Mouse (Mus musculus): Measurements from ENCODE around the gene Gm45713.
A peak's percentile ranks its signal among the peaks of the same experiment; 100 is the strongest.
"Not testable (repeated sequence)": the region's sequence is repeated elsewhere in the genome, so short reads cannot be mapped to it uniquely, and the experiment has no call there.

Gene Gm45713

DNA sequence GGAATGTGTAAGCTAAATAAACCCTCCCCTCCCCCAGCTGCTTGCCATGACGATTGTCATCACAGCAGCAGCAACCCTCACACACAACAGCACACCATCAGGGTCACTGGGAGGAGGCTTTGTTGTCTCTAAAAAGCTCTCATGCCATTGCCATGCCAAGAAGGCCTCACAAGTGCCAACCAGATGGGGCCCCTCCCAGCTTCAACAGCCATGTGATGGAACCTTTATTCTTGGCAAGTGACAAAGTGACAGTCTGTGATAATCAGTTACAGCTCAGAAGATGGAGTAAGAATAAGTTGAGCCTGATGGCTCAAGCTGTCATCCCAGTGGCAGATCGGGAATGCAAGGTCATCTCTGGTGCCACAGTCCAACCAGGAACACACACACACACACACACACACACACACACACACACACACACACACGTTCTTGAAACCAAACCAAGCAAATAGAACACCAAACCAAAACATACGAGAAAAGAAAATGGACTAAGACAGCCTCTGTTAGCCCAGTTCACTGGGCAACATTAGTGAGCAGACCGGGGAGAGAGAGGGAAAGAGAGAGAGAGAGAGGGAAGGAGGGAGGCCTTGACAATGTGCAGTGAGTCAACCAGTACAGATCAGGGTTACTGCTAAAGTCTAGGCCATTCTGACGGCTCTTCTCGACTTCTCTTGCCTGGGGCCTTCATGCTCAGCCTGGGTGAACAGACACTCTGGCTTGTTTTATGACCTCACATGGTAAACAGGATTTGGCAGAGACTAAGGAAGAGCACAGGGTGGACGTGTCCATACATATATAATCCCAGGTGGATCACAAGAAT lies 4.1 kb upstream of the Gm45713 start:
- no peak for DNase-seq

DNA sequence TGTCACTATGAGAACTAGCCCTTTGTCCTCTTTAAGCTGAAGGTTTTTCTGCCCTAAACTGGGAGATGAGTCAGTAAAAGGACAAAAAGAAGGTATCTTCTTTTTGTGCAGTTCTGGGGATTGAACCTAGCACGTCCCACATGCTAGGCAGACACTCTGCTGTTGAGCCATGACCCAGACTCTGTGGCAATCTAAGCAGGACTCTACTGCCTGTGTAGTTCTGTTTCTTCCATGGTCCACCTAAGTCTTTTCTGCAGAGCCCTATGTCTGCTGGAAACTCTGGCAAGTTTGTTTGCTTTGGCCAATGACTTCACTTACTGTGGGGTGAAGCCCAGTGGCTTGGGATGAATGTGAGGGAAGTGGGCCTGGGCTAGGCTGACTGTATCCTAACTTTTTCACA lies 2.4 kb upstream of the Gm45713 start:
- no peak for DNase-seq

DNA sequence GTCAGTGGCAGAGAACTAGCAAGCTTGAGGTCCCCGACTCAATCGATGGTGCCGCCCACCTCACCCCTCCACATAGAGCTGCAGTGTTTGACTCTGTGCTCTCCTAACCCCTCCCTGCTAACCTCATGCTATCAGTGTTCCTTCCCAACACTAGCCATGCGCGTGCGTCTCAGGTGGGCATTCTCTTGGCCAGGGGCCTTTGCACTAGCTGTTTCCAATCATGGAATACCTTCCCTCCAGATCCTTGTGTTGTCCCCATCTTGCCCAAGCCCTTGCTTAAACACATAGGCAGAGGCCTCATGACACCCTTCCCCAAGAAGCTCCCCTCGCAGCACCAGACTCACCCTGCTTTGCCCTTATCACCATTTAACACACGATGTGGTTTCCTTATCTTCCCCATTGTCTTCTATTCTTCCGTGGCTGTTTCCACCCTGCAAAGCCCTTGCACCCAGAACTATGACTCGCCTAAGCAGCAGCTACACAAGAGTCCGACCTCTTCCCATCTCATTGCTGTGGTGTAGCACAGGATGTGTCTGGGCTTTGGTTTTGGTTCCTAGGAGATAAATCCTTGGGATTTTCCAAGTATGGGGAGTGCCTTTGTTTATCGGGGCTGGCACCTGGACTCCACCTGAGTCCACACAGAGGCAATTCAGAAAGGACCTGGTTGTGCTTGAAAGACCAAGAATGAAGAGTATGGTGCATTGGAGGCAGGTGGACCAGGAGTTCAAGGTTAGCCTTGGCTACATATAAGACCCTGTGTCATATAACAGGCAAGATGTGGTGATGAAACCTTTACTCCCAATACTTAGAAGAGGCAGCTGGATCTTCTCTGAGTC lies 1.4 kb upstream of the Gm45713 start:
- peak; percentile 57 for DNase-seq

DNA sequence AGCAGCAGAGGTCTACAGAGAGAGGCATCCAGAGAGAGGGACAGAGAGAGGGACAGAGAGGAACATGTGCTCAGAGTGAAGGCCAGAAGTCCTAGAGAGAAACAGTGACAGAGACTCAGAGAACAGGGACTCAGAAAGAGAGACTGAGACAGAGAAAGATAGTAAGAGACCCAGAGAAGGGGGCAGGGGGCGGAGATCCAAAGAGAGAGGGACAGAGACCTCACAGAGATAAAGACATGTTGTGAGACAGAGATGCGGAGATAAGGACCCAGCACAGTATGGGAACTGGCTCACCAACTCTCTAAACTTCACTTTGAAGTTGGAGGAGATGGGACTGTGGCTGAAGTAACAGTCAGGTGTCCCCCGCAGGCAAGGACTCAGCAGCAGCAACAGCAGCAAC lies 661 bp downstream of the Gm45713 start:
- DNase-seq, result no peak

DNA sequence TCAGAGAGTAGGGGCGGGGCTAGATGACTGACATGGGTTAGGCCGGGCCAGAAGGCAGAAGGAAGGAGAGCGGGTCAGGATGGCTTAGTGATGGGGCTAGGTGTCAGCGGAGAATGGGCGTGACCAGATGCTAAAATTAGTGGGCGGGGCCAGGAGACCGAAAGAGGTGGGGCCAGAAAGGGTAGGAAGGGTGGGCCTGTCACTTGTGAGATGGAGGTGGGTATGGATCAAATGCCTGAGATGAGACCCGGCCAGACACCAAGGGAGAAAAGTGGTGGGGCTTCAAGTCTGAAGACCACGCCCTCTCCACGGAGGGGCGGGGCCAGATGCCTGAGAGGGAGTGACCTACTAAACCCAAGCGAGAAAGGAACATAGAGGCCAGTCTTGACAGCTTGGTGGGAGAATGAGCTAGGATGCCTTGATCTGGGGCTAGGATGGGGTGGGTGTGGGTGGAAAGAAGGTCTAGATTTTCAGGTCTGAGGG lies 1.4 kb downstream of the Gm45713 start:
- DNase-seq, result peak; percentile 65

DNA sequence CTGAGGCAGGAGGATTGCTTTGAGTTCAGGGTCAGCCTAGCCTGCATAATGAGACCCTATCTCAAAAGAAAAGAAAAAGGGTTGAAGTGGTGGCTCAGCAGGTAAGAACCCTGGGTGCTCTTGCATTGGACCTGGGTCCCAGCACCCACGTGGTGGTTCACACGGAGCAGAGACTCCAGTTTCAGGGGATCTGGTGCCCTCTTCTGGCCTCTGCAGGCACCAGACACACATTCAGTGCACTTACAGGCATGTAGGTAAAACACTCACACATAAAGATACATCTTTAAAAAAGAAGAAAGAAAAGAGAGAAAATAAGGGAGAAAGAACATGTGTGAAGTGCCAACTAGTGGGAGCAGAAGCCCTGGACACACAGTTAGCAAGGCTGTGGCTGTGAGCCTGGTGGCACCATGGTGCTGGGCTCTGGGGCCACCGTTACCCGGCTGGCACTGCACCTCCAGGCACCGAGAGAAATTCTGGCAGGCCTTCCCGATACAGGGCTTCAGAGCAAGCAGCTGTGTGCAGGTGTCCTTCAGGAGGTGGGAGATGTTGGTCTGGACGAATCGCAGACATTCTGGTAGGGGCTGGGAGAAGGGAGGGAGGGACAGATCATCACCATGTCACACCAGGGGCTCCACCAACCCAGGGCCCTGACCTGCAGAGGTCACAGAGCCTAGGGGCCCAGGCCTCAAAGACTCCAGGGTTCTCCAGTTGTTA lies 2.4 kb downstream of the Gm45713 start:
- no peak for DNase-seq

DNA sequence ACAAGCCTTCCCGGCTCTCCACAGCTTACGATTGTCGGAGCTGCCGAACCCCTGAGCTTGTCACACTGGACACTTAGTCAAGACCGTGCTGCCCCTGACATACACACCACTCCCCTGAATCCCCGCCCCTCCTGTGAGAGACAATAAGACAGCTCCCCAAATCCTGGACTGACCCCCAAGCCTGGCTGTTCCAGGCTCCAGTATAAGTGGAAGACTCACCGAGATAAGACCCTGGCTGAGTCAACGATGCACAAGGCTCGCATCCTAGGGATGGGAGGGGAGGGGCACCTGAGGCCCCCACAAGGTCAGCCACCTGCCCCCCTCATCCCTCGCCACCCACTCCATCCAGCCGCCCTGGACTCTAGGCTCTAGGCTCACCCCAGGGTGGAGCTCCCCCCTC lies 4.2 kb downstream of the Gm45713 start:
- DNase-seq, result no peak

DNA sequence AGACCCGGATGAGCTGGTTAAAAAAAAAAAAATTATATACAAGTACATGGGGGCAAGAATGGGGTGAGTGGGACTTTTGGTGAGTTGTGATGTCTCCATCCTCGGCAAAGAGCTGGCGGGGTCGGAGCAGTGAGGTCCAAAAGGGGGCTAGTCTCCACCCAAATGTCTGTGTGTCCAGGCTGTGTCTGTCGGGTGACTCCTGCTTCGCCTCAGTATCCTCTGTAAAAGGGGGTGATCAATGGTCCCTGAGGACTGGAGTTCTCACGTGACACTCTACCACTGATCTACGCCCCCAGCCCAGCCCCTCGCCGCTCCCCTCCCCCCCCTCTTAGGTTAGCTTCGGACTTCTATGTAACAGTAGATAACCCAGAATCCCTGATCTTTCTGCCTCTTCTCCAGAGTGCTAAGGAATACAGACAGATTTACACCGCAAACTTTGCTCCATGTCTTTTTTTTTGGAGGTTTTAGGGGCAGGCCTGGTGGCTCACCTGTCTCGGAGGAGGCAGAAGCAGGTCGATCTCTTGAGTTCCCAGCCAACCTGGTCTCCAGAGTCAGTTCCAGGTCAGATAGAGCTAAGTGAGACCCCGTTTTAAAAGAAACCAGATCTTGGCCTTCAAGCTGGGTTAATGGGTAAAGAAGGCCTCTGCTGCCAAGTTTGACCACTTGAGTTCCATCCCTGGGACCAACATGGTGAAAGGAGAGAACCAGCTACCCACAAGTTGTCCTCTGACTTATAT lies 6.1 kb downstream of the Gm45713 start:
- DNase-seq, result no peak

DNA sequence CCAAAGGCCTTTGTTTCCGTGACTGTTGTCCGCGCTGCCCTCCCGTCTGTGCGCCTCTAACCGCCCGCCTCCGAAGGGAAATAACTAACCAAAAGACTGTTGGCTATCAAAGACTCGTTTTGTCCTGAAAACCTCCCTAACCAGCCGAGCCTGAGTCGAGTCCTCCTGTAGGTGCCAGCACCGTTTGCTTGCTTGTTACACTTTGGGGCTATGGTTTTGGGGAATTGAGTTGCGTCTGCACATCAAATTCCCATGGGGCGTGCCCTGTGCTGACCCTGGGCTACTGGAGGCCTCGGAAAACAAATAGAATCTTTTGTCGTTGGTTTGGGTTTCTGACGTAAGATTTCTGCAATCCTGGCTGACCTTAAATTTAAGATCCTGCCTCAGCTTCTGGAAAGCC lies 6.7 kb downstream of the Gm45713 start:
- no peak for DNase-seq

DNA sequence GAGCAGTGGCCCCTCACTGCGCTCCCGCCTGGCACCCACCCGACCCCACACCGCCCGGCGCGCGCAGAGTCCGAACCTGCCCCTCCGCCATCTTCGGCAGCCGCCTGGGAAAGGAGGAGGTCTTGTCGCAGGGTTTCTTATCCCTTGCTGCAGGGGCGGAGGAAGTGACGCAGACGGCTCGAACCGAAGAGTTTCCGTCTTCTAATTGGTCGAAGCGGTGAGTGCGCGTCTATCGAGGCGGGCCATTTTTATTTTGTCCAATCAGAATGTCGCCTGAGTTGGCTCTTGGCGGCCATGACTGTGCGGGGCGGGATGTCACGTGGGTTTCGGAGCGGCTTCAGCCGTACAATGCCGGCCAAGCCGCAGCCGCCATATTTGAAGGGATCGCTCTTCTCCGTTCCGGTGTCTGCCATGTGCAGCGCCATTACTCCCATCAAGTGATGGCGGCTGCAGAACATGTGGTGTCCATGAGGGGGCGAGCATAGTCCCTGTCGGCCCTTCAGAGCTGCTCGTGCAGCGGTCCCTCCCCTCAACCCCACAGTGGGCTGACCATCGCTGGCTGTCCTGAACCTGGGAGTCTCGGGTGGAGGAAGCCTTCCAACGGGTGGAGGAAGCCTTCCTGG lies 7.3 kb downstream of the Gm45713 start, which contains the start of gene Rpl13a:
Rpl13a (minus strand) TSS at position 138 of the 623 bp plus-strand sequence.
- peak; percentile 98 for DNase-seq

DNA sequence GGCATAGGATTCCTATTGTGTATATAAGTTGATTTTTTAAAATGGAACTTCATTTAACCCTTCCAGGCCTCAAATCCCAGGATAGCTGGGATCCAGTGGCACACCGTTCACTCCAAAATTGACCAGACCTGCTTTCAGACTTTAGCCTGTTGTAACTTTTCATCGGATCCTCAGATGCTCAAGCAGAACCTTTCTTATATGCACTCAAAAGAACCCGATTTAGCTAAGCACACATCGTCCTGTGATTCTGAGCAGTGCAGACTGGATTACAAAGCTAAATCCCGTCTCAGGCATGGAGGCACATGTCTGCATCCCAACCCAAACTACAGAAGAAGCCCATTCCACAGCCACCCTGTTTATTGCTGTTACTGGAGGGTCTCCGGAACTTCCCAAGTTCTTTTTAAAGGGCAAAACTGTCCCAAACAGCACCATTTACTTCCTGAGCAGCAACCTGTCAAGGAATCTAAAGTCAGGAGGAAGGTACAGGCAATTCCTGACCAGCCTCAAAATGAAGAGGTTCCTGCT lies 8.3 kb downstream of the Gm45713 start:
- DNase-seq, result no peak

DNA sequence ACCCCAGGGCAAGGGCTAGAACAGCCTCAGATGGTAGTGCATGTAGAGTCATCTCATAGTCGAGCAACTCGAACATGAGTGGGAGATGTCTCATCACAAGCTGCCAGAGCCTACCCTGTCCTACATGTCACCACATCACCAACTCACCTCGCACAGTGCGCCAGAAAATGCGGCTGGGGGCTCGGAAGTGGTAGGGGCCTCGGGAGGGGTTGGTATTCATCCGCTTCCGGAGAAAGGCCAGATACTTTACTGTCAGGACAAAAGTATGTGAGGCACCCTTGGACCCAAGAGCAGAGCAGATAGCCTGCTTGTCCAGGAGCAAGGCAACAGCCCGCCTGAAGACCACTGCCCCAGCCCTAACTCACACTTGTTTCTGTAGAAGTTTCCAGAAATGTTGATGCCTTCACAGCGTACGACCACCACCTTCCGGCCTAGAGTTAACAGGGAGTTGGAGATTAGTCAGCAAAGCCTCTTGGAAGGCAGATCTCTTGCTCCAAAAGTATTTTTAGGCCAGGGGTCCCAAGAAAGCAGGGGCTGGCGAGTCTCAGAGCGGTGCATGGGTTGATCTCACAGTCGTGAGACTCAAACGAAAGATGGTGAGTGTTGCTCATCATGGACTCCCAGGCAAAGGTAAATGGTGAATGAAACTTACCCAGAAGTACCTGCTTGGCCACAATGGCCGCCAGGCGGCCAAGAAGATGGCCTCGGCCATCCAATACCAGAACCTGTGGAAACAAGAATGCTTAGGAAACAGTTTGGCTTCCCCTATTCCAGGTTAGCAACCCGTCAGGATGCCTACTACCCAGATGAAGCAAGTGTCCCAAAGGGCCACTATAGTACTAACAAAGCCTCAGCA lies 9.0 kb downstream of the Gm45713 start:
- peak; percentile 46 for DNase-seq

DNA sequence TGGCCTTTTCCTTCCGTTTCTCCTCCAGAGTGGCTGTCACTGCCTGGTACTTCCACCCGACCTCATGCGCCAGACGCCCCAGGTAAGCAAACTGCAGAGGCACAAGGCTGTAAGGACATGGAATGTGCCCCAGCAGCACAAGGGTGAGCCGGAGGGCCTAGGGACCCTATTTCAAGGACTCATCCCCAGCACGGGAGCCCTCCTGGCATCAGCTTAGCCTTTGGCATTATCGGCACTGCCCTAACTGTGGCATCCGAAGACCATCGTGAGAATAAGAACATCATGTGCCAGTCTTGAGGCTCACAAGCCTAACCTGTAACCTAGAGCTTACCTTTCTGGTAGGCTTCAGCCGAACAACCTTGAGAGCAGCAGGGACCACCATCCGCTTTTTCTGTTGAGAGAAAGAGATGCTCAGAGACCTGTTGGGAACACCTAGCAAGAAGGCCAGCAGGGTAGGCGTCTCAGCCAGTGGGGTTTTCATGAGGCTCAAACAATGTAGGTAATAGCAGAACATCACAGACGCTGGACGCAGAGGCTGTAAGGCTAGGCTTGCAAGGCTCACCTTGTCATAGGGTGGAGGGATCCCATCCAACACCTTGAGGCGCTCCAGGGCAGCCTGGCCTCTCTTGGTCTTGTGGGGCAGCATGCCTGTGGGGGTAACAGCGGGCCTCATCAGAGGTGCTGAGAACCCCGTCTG lies 9.7 kb downstream of the Gm45713 start:
- DNase-seq, result no peak

DNA sequence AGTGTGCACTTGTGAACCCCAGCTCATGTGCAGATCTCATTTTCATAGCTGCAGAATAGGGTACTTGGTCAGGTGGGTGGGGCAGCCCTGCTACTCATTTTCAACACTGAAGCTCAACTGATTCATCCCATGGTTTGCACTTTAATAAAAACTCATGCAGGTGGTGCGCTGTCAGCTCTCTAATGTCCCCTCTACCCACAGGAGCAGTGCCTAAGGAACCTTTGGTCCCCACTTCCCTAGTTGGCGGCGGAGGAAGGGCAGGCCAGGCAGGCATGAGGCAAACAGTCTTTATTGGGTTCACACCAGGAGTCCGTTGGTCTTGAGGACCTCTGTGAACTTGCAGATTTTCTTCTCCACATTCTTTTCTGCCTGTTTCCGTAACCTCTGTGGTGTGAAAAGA lies 10.4 kb downstream of the Gm45713 start:
- DNase-seq, result not testable (repeated sequence)

DNA sequence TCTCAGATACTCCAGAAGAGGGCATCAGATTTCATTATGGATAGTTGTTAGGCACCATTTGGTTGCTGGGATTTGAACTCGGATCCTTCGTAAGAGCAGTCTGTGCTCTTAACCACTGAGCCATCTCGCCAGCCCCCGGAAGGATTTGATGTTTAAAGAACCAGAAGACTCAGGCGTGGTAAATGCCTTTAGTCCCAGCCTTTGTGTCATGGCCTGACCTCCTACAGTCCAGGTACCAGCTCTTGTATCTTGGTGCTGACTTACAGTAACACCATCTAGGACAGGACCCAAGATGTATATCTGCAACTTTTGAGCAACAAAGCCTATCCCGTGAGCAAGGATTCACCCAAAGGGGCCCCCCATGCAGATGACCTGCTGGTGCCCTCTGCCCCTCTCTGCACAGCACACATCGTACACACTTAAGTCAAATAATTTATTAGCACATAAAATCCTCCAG lies 10.9 kb downstream of the Gm45713 start:
- DNase-seq, result no peak

DNA sequence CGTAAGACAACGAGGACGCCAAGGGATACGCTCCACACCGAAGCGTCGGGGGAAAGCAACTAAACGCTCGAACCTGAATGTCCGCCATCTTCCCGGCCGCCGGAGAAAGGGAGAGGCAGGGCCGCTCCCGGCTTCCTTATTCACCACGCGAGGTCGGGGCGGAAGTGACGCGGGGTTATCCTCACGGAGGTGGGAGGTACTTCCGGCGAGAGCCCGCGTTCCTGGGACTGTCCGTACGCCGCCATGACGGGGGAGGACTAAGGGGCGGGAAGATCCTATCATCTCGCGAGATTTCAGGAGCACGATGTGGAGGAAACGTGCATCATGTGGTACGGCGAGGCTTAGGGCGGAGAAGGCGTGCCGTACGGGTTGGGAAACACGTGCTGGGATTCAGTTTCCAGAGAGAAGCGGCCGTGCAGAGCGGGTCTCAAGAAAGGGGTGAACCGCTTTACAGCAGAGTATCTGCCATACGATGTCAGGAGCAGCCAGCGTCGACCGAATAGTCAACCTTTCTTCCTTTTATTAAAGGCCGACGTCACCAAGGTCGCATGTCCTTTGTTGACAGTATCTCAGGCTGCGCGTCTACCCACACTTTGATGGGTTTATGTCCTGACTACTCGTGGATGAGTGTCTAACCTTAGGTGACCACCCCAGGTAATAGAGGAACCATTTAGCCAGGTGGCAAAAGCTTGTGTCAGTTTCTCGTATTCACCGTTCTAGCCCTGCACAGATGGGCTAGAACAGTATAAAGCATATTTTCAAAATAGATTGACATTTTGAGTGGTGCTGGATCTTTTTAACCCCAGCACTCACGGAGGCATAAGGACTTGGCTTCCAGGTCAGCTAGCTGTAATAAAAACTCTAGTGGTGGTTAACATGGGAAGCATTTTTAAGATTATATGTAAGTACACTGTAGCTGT lies 11.5 kb downstream of the Gm45713 start, which contains the start of gene Rps11:
Rps11 (minus strand) TSS at position 216 of the 920 bp plus-strand sequence.
- peak; percentile 99 for DNase-seq

DNA sequence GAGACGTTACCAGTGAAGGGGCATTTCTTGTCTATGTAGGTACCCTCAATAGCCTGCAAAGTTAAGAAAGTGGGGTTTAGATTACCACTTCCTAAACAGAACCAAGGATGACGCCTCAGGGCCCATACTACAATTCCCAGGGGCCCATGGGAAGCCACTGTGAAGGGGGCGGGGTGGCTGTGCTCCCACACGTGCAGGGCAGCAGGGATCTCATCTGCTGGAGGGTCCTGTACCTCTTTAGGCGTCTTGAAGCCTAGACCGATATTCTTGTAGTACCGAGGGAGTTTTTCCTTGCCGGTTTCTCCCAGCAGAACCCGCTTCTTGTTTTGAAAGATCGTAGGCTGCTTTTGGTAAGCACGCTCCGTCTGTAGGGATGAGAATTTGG lies 12.9 kb downstream of the Gm45713 start:
- DNase-seq, result peak; percentile 64

DNA sequence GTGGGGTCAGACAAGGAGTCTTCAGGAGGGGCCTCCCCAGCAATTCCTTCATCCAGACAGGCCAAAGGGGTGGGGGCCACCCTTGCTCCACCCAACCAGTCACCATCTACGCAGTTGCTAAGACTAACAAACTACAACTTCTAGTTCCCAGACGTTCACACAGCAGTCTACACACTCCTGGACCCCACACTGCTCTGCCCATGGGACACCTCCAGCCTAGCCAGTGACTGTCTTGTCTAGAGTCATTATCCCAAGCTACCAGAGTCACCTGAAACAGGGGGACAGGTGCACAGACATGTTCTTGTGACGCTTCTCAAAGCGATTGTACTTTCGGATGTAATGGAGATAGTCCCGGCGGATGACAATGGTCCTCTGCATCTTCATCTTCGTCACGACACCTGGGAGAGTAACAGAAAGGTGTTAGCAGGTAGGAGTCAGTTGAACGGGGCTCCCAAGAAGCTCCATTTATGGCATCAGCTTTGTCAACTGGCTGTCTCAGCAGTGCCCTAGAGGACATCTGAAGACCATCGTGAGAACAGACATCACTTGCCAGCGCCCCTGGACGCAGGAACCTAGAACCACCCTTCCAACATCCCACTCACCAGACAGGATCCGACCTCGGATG lies 13.4 kb downstream of the Gm45713 start:
- DNase-seq, result no peak
